Mouse (Mus musculus) lung, adult 2 months (tissue): ENCODE measurements around the gene Nme7.

Experiments used
- CTCF ChIP-seq: fragments of 200-500 bp; IDR thresholded peaks from 2 replicates; pipeline ENCODE4 v1.5.1; 2011; ENCODE audit warnings: mild to moderate bottlenecking, low read length, control low read depth; ENCODE audit not compliant: insufficient read depth
- POLR2A ChIP-seq: fragments of 200-500 bp; IDR thresholded peaks from 2 replicates; pipeline ENCODE4 v1.6.1; 2011; ENCODE audit warnings: low read depth, mild to moderate bottlenecking, control low read depth, low read length, borderline replicate concordance; ENCODE audit errors: extremely low read depth

DNA sequence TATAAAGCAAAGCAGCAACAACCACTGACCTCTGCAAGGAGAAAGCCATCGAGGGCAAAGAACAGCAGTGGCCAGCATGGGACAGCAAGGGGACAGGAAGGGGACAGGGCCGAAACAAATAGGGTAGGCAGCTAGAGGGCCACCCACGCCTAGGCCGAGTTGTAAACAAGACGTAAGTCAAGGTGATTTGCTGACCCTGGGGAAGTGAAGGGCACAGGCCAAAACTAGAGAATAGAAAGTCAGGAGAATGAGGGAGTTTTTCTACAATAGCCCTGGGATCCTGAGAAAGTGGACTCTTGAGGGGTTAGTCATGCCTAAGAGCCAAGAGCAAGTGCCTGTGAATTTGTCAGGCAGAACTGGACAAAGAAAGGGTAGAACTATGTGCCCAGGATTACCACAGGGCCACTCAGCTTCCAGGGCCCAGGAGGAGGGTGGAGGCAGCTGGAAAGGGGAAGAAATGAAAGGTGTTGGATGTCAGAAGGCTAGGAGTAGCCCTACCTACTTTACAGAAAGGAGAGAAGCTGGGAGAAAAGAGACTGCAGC, 141.8 kb downstream of the Nme7 start:
- no peak for TF ChIP-seq CTCF
- no peak for TF ChIP-seq POLR2A
